Mouse (Mus musculus) liver, embryonic 16.5 days (tissue): ENCODE results near the gene Commd3. TPM values are rescaled to one million over a fixed set of nuclear protein-coding genes. Genes with fewer than 3 reads are reported as not detected.
A peak's percentile ranks its signal among the peaks of the same experiment; 100 is the strongest.

Experiments used
- ATAC-seq: fragments of 200-750 bp; cut with Nextera tagmentation; 2 replicates; pipeline ENCODE4 v1.8.0; 2017; ENCODE audit warnings: low read depth, mild to moderate bottlenecking, moderate number of reproducible peaks, moderate library complexity
- H3K27ac ChIP-seq: fragments of 300-500 bp; sonication (generic); 2 replicates; pipeline ENCODE4 v1.5.1; 2014; ENCODE audit warnings: mild to moderate bottlenecking, low read length
- H3K27me3 ChIP-seq: fragments of 300-500 bp; sonication (generic); 2 replicates; pipeline ENCODE4 v1.6.1; 2014; ENCODE audit warnings: low read depth, low read length, mixed read lengths; ENCODE audit not compliant: control insufficient read depth, insufficient read depth
- H3K36me3 ChIP-seq: fragments of 300-500 bp; sonication (generic); 2 replicates; pipeline ENCODE4 v1.6.1; 2014; ENCODE audit warnings: mild to moderate bottlenecking; ENCODE audit not compliant: control insufficient read depth, insufficient read depth
- H3K4me1 ChIP-seq: fragments of 300-500 bp; sonication (generic); 2 replicates; pipeline ENCODE4 v1.6.1; 2014; ENCODE audit warnings: low read depth, low read length, mixed read lengths; ENCODE audit not compliant: control insufficient read depth
- H3K4me2 ChIP-seq: fragments of 300-500 bp; sonication (generic); 2 replicates; pipeline ENCODE4 v1.6.1; 2014; ENCODE audit warnings: low read depth, low read length, mixed read lengths
- H3K4me3 ChIP-seq: fragments of 300-500 bp; sonication (generic); 2 replicates; pipeline ENCODE4 v1.5.1; 2014; ENCODE audit warnings: low read depth, mild to moderate bottlenecking, low read length
- H3K9ac ChIP-seq: fragments of 300-500 bp; sonication (generic); 2 replicates; pipeline ENCODE4 v1.6.1; 2014; ENCODE audit warnings: low read depth, low read length
- H3K9me3 ChIP-seq: fragments of 300-500 bp; sonication (generic); replicated peaks from 2 replicates; pipeline ENCODE4 v1.6.1; 2016; ENCODE audit warnings: low read length; ENCODE audit not compliant: control insufficient read depth
- WGBS: fragments of 180-500 bp; shearing (Covaris S2); extraction: QIAGEN DNeasy Blood & Tissue Kit; methylation state at CpG from one replicate; pipeline ENCODE4 v1.1.7; 2014; ENCODE audit not compliant: insufficient replicate concordance; 5-methylcytosine and 5-hydroxymethylcytosine counted together
- polyA plus RNA-seq: library from polyadenylated mRNA; unstranded; fragments of >200 nt; fragmentation: Nextera tagmentation; extraction: Ambion mirVana; gene quantifications from 2 replicates; pipeline ENCODE4 v1.2.1, GENCODE M21; 2015

Gene Commd3
- polyA plus RNA-seq, 1 experiment from 2014 or later = 80.2 TPM

- Histone ChIP-seq H3K36me3 (no peaks in the 10 kb centered on the region), H3K4me3 (peak overlapping the region; percentile 60), H3K27ac (no peak overlapping the region), H3K27me3 (peaks cover 83% of the 10 kb centered on the region), H3K9me3 (no peaks in the 10 kb centered on the region), H3K4me2 (peak overlapping the region; percentile 73), H3K4me1 (peaks cover 15% of the 10 kb centered on the region), H3K9ac (no peak overlapping the region)
- 1% methylated on average over 47 of the region's 58 CpGs for WGBS
- no peak for ATAC-seq
Observed at GRCm38 (mm10) chr2:18690055-18690691, 18.0 kb downstream of the Commd3 start.

- H3K9me3 ChIP-seq = no peaks in the 10 kb centered on the region
- 3% methylated on average over 9 of the region's 9 CpGs for WGBS
- H3K27me3 ChIP-seq = peaks cover 88% of the 10 kb centered on the region
- no peak overlapping the region for H3K4me2 ChIP-seq
- no peaks in the 10 kb centered on the region for H3K36me3 ChIP-seq
- H3K4me3 ChIP-seq = no peak overlapping the region
- H3K9ac ChIP-seq = no peak overlapping the region
- peaks cover 15% of the 10 kb centered on the region for H3K4me1 ChIP-seq
- no peak overlapping the region for H3K27ac ChIP-seq
- ATAC-seq = no peak
Observed at GRCm38 (mm10) chr2:18690756-18691155, 18.6 kb downstream of the Commd3 start.

- H3K4me2 ChIP-seq = no peak overlapping the region
- H3K4me3 ChIP-seq = no peak overlapping the region
- peaks cover 87% of the 10 kb centered on the region for H3K27me3 ChIP-seq
- H3K36me3 ChIP-seq = no peaks in the 10 kb centered on the region
- ATAC-seq = no peak
- H3K27ac ChIP-seq = no peak overlapping the region
- peaks cover 15% of the 10 kb centered on the region for H3K4me1 ChIP-seq
- H3K9ac ChIP-seq = no peak overlapping the region
- no peaks in the 10 kb centered on the region for H3K9me3 ChIP-seq
Observed at GRCm38 (mm10) chr2:18692031-18692430, 19.8 kb downstream of the Commd3 start.

GRCm38 (mm10) chr2:18692548-18692947, 20.4 kb downstream of the Commd3 start:
- peaks cover 82% of the 10 kb centered on the region for H3K27me3 ChIP-seq
- H3K9me3 ChIP-seq = no peaks in the 10 kb centered on the region
- H3K4me1 ChIP-seq = peaks cover 15% of the 10 kb centered on the region
- no peak overlapping the region for H3K27ac ChIP-seq
- H3K4me3 ChIP-seq = no peak overlapping the region
- WGBS = 2% methylated on average over 1 of the region's 1 CpGs
- H3K9ac ChIP-seq = no peak overlapping the region
- H3K36me3 ChIP-seq = no peaks in the 10 kb centered on the region
- ATAC-seq = no peak
- H3K4me2 ChIP-seq = no peak overlapping the region

- peaks cover 15% of the 10 kb centered on the region for H3K4me1 ChIP-seq
- WGBS = 2% methylated on average over 5 of the region's 5 CpGs
- H3K4me2 ChIP-seq = peak overlapping the region; percentile 76
- peak overlapping the region; percentile 67 for H3K4me3 ChIP-seq
- no peaks in the 10 kb centered on the region for H3K9me3 ChIP-seq
- no peak for ATAC-seq
- no peak overlapping the region for H3K27ac ChIP-seq
- peaks cover 81% of the 10 kb centered on the region for H3K27me3 ChIP-seq
- no peak overlapping the region for H3K9ac ChIP-seq
- no peaks in the 10 kb centered on the region for H3K36me3 ChIP-seq
Observed at GRCm38 (mm10) chr2:18693491-18693870, 21.3 kb downstream of the Commd3 start.

- Histone ChIP-seq H3K36me3 (no peaks in the 10 kb centered on the region), H3K27me3 (peaks cover 81% of the 10 kb centered on the region), H3K4me1 (peaks cover 11% of the 10 kb centered on the region), H3K4me2 (peak within 1 kb of the TSS; percentile 76), H3K9ac (peak within 1 kb of the TSS; percentile 54), H3K9me3 (no peaks in the 10 kb centered on the region), H3K27ac (peak within 1 kb of the TSS; percentile 17; the same call in 1 of the 2 replicates), H3K4me3 (peak within 1 kb of the TSS; percentile 67)
- under 1% methylated on average over 58 of the region's 61 CpGs for WGBS
- peak; percentile 69 for ATAC-seq
Observed at GRCm38 (mm10) chr2:18693871-18694610, 21.9 kb downstream of the Commd3 start, which contains the start of gene Spag6. Gene Spag6 (plus strand): TSS chr2:18694032.

GRCm38 (mm10) chr2:18694611-18694950, 22.4 kb downstream of the Commd3 start:
- H3K4me2 ChIP-seq = peak overlapping the region; percentile 76
- H3K27me3 ChIP-seq = peaks cover 81% of the 10 kb centered on the region
- peaks cover 7% of the 10 kb centered on the region for H3K4me1 ChIP-seq
- peak overlapping the region; percentile 54 for H3K9ac ChIP-seq
- H3K9me3 ChIP-seq = no peaks in the 10 kb centered on the region
- H3K4me3 ChIP-seq = peak overlapping the region; percentile 67
- 0 out of 2 replicates have a peak, but pooled peaks have one; percentile 4 for ATAC-seq
- H3K27ac ChIP-seq = no peak overlapping the region
- no peaks in the 10 kb centered on the region for H3K36me3 ChIP-seq
- WGBS = 3% methylated on average over 20 of the region's 20 CpGs

GRCm38 (mm10) chr2:18695163-18695562, 23.0 kb downstream of the Commd3 start:
- Histone ChIP-seq H3K27ac (no peak overlapping the region), H3K27me3 (peaks cover 81% of the 10 kb centered on the region), H3K4me1 (peaks cover 2% of the 10 kb centered on the region), H3K9ac (no peak overlapping the region), H3K4me2 (no peak overlapping the region), H3K36me3 (no peaks in the 10 kb centered on the region), H3K4me3 (no peak overlapping the region), H3K9me3 (no peaks in the 10 kb centered on the region)
- no peak for ATAC-seq
- WGBS = 3% methylated on average over 8 of the region's 8 CpGs

- H3K4me3 ChIP-seq = no peak overlapping the region
- no peak overlapping the region for H3K9ac ChIP-seq
- ATAC-seq = no peak
- no peak overlapping the region for H3K27ac ChIP-seq
- H3K27me3 ChIP-seq = peaks cover 79% of the 10 kb centered on the region
- H3K4me1 ChIP-seq = no peaks in the 10 kb centered on the region; the same call in 1 of the 2 replicates
- no peaks in the 10 kb centered on the region for H3K9me3 ChIP-seq
- 7% methylated on average over 7 of the region's 7 CpGs for WGBS
- no peak overlapping the region for H3K4me2 ChIP-seq
- no peaks in the 10 kb centered on the region for H3K36me3 ChIP-seq
Observed at GRCm38 (mm10) chr2:18695629-18696150, 23.5 kb downstream of the Commd3 start.
